Mouse (Mus musculus): ENCODE measurements around the gene Rdh16f1. TPM values are rescaled to one million over a fixed set of nuclear protein-coding genes. Genes with fewer than 3 reads are reported as not detected.
A peak's percentile ranks its signal among the peaks of the same experiment; 100 is the strongest.

Rdh16f1 gene
- total RNA-seq (2021) (under 1 TPM in 1 of 2 experiments, not detected in 1; 0.10 TPM), polyA plus RNA-seq (2012; rRNA removed) (0.12 TPM in 1 of 2 replicates, not detected in the other)
- long read RNA-seq: 0 reads

- Histone ChIP-seq H3K4me1 (ENCODE audit: control insufficient read depth, insufficient read depth, low read length) (peaks cover 7% of the 10 kb centered on the region), H3K79me2 (replicated peaks; ENCODE audit: control insufficient read depth, insufficient read depth, low read length) (no peaks in the 10 kb centered on the region), H3K27ac (no peak within 1 kb of the TSS), H3K9ac (ENCODE audit: low read depth, low read length) (no peak within 1 kb of the TSS), H3K4me3 (no peak within 1 kb of the TSS), H3K27me3 (ENCODE audit: control insufficient read depth, insufficient read depth, low read length) (no peaks in the 10 kb centered on the region), H3K36me3 (ENCODE audit: control insufficient read depth, insufficient read depth, low read length) (peaks cover 2% of the 10 kb centered on the region; the same call in 1 of the 2 replicates)
- WGBS: 68% methylated on average over 9 of the region's 9 CpGs
- DNase-seq: peak in 1 of 2 experiments; percentile 4
- intact Hi-C loops (cut with DNase I): no loop called here
- TF ChIP-seq CTCF (IDR thresholded peaks at IDR 0.05) (no peak), POLR2A (IDR thresholded peaks at IDR 0.05; ENCODE audit: insufficient read depth, low read depth, low read length) (no peak), EP300 (IDR thresholded peaks at IDR 0.05; ENCODE audit: insufficient read depth, low read depth, low read length) (no peak)
Measured at GRCm38 (mm10) chr10:127759181-127760110, at the start of gene Rdh16f1, which contains the start of gene Rdh1. Rdh16f1 (plus strand) TSS chr10:127759787. Rdh1 (plus strand) TSS chr10:127759721.

GRCm38 (mm10) chr10:127710331-127710730 is 49.3 kb upstream of the Rdh16f1 start:
- Histone ChIP-seq H3K9ac (ENCODE audit: low read depth, low read length) (no peak overlapping the region), H3K4me1 (ENCODE audit: control insufficient read depth, insufficient read depth, low read length) (peaks cover 1% of the 10 kb centered on the region; the same call in 1 of the 2 replicates), H3K27me3 (ENCODE audit: control insufficient read depth, insufficient read depth, low read length) (no peaks in the 10 kb centered on the region), H3K36me3 (ENCODE audit: control insufficient read depth, insufficient read depth, low read length) (no peaks in the 10 kb centered on the region), H3K4me3 (no peak overlapping the region), H3K79me2 (replicated peaks; ENCODE audit: control insufficient read depth, insufficient read depth, low read length) (no peaks in the 10 kb centered on the region), H3K27ac (no peak overlapping the region)
- intact Hi-C loops (cut with DNase I): no loop called here
- 69% methylated on average over 13 of the region's 13 CpGs for WGBS
- TF ChIP-seq POLR2A (IDR thresholded peaks at IDR 0.05; ENCODE audit: insufficient read depth, low read depth, low read length) (no peak), CTCF (IDR thresholded peaks at IDR 0.05) (no peak), EP300 (IDR thresholded peaks at IDR 0.05; ENCODE audit: insufficient read depth, low read depth, low read length) (no peak)
- DNase-seq: no peak

GRCm38 (mm10) chr10:127712736-127713135 is 46.9 kb upstream of the Rdh16f1 start:
- TF ChIP-seq POLR2A (IDR thresholded peaks at IDR 0.05; ENCODE audit: insufficient read depth, low read depth, low read length): no peak
- no peak for TF ChIP-seq CTCF (IDR thresholded peaks at IDR 0.05)
- TF ChIP-seq EP300 (IDR thresholded peaks at IDR 0.05; ENCODE audit: insufficient read depth, low read depth, low read length): no peak
- 71% methylated on average over 6 of the region's 6 CpGs for WGBS

GRCm38 (mm10) chr10:127721671-127722418 is 37.7 kb upstream of the Rdh16f1 start:
- peaks cover 1% of the 10 kb centered on the region; the same call in 1 of the 2 replicates for H3K27me3 ChIP-seq (ENCODE audit: control insufficient read depth, insufficient read depth, low read length)
- H3K9ac ChIP-seq (ENCODE audit: low read depth, low read length): peak overlapping the region; percentile 55
- intact Hi-C loops (cut with DNase I): no loop called here
- 22% methylated on average over 20 of the region's 20 CpGs for WGBS
- H3K79me2 ChIP-seq (replicated peaks; ENCODE audit: control insufficient read depth, insufficient read depth, low read length): no peaks in the 10 kb centered on the region
- H3K27ac ChIP-seq: peak overlapping the region; percentile 49
- peak overlapping the region; percentile 27 for H3K4me3 ChIP-seq
- TF ChIP-seq CTCF (IDR thresholded peaks at IDR 0.05) (no peak), EP300 (IDR thresholded peaks at IDR 0.05; ENCODE audit: insufficient read depth, low read depth, low read length) (no peak), POLR2A (IDR thresholded peaks at IDR 0.05; ENCODE audit: insufficient read depth, low read depth, low read length) (no peak)
- H3K4me1 ChIP-seq (ENCODE audit: control insufficient read depth, insufficient read depth, low read length): no peaks in the 10 kb centered on the region
- no peaks in the 10 kb centered on the region for H3K36me3 ChIP-seq (ENCODE audit: control insufficient read depth, insufficient read depth, low read length)
- peak in 1 of 2 experiments; percentile 51 for DNase-seq

More at GRCm38 (mm10) chr10:127712736-127713135, 46.9 kb upstream of the Rdh16f1 start:
- no peak overlapping the region for H3K27ac ChIP-seq
- intact Hi-C loops (cut with DNase I): no loop called here
- no peaks in the 10 kb centered on the region for H3K79me2 ChIP-seq (replicated peaks; ENCODE audit: control insufficient read depth, insufficient read depth, low read length)
- no peak overlapping the region for H3K9ac ChIP-seq (ENCODE audit: low read depth, low read length)
- H3K4me1 ChIP-seq (ENCODE audit: control insufficient read depth, insufficient read depth, low read length): peaks cover under 1% of the 10 kb centered on the region; the same call in 1 of the 2 replicates
- no peak overlapping the region for H3K4me3 ChIP-seq
- H3K36me3 ChIP-seq (ENCODE audit: control insufficient read depth, insufficient read depth, low read length): no peaks in the 10 kb centered on the region
- H3K27me3 ChIP-seq (ENCODE audit: control insufficient read depth, insufficient read depth, low read length): no peaks in the 10 kb centered on the region
- no peak for DNase-seq

- no peak for TF ChIP-seq EP300 (IDR thresholded peaks at IDR 0.05; ENCODE audit: insufficient read depth, low read depth, low read length)
- no peak for TF ChIP-seq POLR2A (IDR thresholded peaks at IDR 0.05; ENCODE audit: insufficient read depth, low read depth, low read length)
- TF ChIP-seq CTCF (IDR thresholded peaks at IDR 0.05): no peak
- H3K36me3 ChIP-seq (ENCODE audit: control insufficient read depth, insufficient read depth, low read length): no peaks in the 10 kb centered on the region
- no peaks in the 10 kb centered on the region for H3K4me1 ChIP-seq (ENCODE audit: control insufficient read depth, insufficient read depth, low read length)
- no peaks in the 10 kb centered on the region for H3K79me2 ChIP-seq (replicated peaks; ENCODE audit: control insufficient read depth, insufficient read depth, low read length)
- peaks cover 1% of the 10 kb centered on the region; the same call in 1 of the 2 replicates for H3K27me3 ChIP-seq (ENCODE audit: control insufficient read depth, insufficient read depth, low read length)
- 75% methylated on average over 3 of the region's 3 CpGs for WGBS
- H3K4me3 ChIP-seq: no peak within 1 kb of the TSS
- intact Hi-C loops (cut with DNase I): no loop called here
- no peak for DNase-seq
- H3K9ac ChIP-seq (ENCODE audit: low read depth, low read length): no peak within 1 kb of the TSS
- no peak within 1 kb of the TSS for H3K27ac ChIP-seq
Measured at GRCm38 (mm10) chr10:127724178-127724577, 35.4 kb upstream of the Rdh16f1 start, which contains the start of gene Tac2. Tac2 (plus strand) TSS chr10:127724478.

All from heart, adult 2 months (tissue).